In the genomic region with DNA sequence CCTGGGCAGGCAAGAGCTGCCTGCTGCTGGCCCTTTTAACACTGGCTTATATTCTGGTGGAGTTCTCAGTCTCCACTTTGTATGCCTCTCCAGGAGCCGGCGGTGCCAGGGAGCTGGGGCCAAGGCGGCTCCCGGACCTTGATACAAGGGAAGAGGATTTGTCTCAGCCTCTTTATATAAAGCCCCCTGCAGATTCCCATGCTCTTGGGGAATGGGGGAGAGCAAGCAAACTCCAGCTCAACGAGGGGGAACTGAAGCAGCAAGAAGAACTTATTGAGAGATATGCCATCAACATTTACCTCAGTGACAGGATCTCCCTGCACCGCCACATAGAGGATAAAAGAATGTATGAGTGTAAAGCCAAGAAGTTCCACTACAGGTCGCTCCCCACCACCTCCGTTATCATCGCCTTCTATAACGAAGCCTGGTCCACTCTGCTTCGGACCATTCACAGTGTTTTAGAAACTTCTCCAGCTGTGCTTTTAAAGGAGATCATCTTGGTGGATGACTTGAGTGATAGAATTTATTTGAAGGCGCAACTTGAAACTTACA, we compare ENCODE assay signal across 8 mouse cellular contexts. TPM values are rescaled to one million over a fixed set of nuclear protein-coding genes. Genes with fewer than 3 reads are reported as not detected.
DNase-seq lines count a peak whose midpoint lies in the region; ATAC-seq and TF ChIP-seq lines count a peak whose summit lies in the region.

No protein-coding gene starts in this region.

- H3K36me3 ChIP-seq in lung, embryonic 14.5 days (ENCODE audit: insufficient read depth), result peaks cover 19% of the 10 kb centered on the region
- peaks cover 16% of the 10 kb centered on the region; the same call in 1 of the 2 replicates for H3K36me3 ChIP-seq in intestine, embryonic 14.5 days (ENCODE audit: control insufficient read depth, insufficient read depth, low read length)
- peaks cover 21% of the 10 kb centered on the region for H3K36me3 ChIP-seq in neural tube, embryonic 13.5 days

- peaks cover 9% of the 10 kb centered on the region; the same call in 1 of the 2 replicates for H3K9me3 ChIP-seq in lung, embryonic 14.5 days (ENCODE audit: low read depth, low read length)
- H3K9me3 ChIP-seq in intestine, embryonic 14.5 days (ENCODE audit: control insufficient read depth, low read length), result peaks cover 11% of the 10 kb centered on the region; the same call in 1 of the 2 replicates
- H3K9me3 ChIP-seq in neural tube, embryonic 13.5 days, result no peaks in the 10 kb centered on the region

- no peaks in the 10 kb centered on the region for H3K4me1 ChIP-seq in lung, embryonic 14.5 days (ENCODE audit: insufficient read depth)
- H3K4me1 ChIP-seq in cortical plate, adult 2 months (ENCODE audit: control insufficient read depth, insufficient read depth, low read length), result 0 out of 2 replicates have a peak, but pooled peaks cover 1% of the 10 kb centered on the region
- peaks cover 24% of the 10 kb centered on the region for H3K4me1 ChIP-seq in intestine, embryonic 14.5 days (replicated peaks; ENCODE audit: control insufficient read depth, insufficient read depth, low read length)
- H3K4me1 ChIP-seq in neural tube, embryonic 13.5 days (replicated peaks), result peaks cover 48% of the 10 kb centered on the region

- peak overlapping the region; percentile 97 for H3K4me2 ChIP-seq in lung, embryonic 14.5 days
- peak overlapping the region; percentile 77 for H3K4me2 ChIP-seq in intestine, embryonic 14.5 days (ENCODE audit: low read length)
- peak overlapping the region; percentile 91 for H3K4me2 ChIP-seq in neural tube, embryonic 13.5 days

- no peak for TF ChIP-seq CTCF in lung, embryonic 14.5 days (IDR thresholded peaks at IDR 0.05; ENCODE audit: low read depth)
- TF ChIP-seq CTCF in cortical plate, adult 2 months (IDR thresholded peaks at IDR 0.05; ENCODE audit: extremely low read depth, insufficient read depth, low read length), result no peak

- TF ChIP-seq POLR2A in cortical plate, adult 2 months (IDR thresholded peaks at IDR 0.05; ENCODE audit: extremely low read depth, insufficient read depth, low read length), result no peak

- H3K27me3 ChIP-seq in lung, embryonic 14.5 days (ENCODE audit: insufficient read depth, low read length), result no peaks in the 10 kb centered on the region
- no peaks in the 10 kb centered on the region for H3K27me3 ChIP-seq in intestine, embryonic 14.5 days (replicated peaks; ENCODE audit: control insufficient read depth, insufficient read depth, low read length)
- no peaks in the 10 kb centered on the region for H3K27me3 ChIP-seq in neural tube, embryonic 13.5 days

- WGBS in lung, embryonic 14.5 days, result 28% methylated on average over 12 of the region's 12 CpGs
- WGBS in intestine, embryonic 14.5 days, result 35% methylated on average over 12 of the region's 12 CpGs
- WGBS in neural tube, embryonic 13.5 days, result 41% methylated on average over 12 of the region's 12 CpGs

- H3K4me3 ChIP-seq in lung, embryonic 14.5 days (ENCODE audit: low read depth, low read length), result peak overlapping the region; percentile 91
- peak overlapping the region; percentile 91; the same call in 1 of the 2 replicates for H3K4me3 ChIP-seq in cortical plate, adult 2 months (ENCODE audit: insufficient read depth, low read length)
- H3K4me3 ChIP-seq in intestine, embryonic 14.5 days (ENCODE audit: low read depth, low read length), result peak overlapping the region; percentile 83
- H3K4me3 ChIP-seq in neural tube, embryonic 13.5 days, result peak overlapping the region; percentile 95

- peak overlapping the region; percentile 87 for H3K9ac ChIP-seq in lung, embryonic 14.5 days
- H3K9ac ChIP-seq in intestine, embryonic 14.5 days (ENCODE audit: low read length), result peak overlapping the region; percentile 87
- peak overlapping the region; percentile 94 for H3K9ac ChIP-seq in neural tube, embryonic 13.5 days

- DNase-seq in lung, embryonic 14.5 days, result peak; percentile 37
- DNase-seq in lung, postnatal 36 days, result no peak
- DNase-seq in intestine, embryonic 14.5 days (ENCODE audit: low spot score), result peak; percentile 79
- no peak for DNase-seq in adrenal gland, adult 2 months
- no peak for DNase-seq in urinary bladder, postnatal 36 days (ENCODE audit: low spot score in 2 of 2)
- no peak for DNase-seq in spleen, postnatal 10 days (ENCODE audit: low spot score in 2 of 2)

- H3K27ac ChIP-seq in lung, embryonic 14.5 days (ENCODE audit: low read depth), result peak overlapping the region; percentile 83; the same call in 1 of the 2 replicates
- peak overlapping the region; percentile 55; the same call in 1 of the 2 replicates for H3K27ac ChIP-seq in cortical plate, adult 2 months (ENCODE audit: insufficient read depth, low read length)
- H3K27ac ChIP-seq in intestine, embryonic 14.5 days (ENCODE audit: low read depth), result 0 out of 2 replicates have a peak overlapping the region, but pooled peaks have one; percentile 8
- H3K27ac ChIP-seq in neural tube, embryonic 13.5 days (replicated peaks), result no peak overlapping the region

- no peak for ATAC-seq in lung, embryonic 14.5 days (ENCODE audit: insufficient read depth)
- ATAC-seq in intestine, embryonic 14.5 days (replicated peaks; ENCODE audit: low FRiP score, low TSS enrichment, low read depth), result no peak; the same call in 1 of the 2 replicates
- no peak for ATAC-seq in neural tube, embryonic 13.5 days (ENCODE audit: low read depth)

RNA-seq across cellular contexts. Expression of a gene that starts 0.5 kb away (rescaled TPM):
- 18.3 and 19.2 TPM in 2 replicates for polyA plus RNA-seq in lung, embryonic 14.5 days (2014; fragmentation: Nextera tagmentation; extraction: Ambion mirVana)
- polyA plus RNA-seq in cortical plate, adult 2 months (2012; rRNA removed), result 1.2 and 1.3 TPM in 2 replicates
- 23.9 and 24.2 TPM in 2 replicates for polyA plus RNA-seq in intestine, embryonic 14.5 days (2014; fragmentation: Nextera tagmentation; extraction: Ambion mirVana)
- polyA plus RNA-seq in neural tube, embryonic 13.5 days (2015; fragmentation: Nextera tagmentation; extraction: Ambion mirVana), result 3.0 and 3.7 TPM in 2 replicates
- 1 to 10 TPM; 5.6 to 7.0 TPM for total RNA-seq in adrenal gland, adult 2 months (2021)
- 0.35 and 0.83 TPM in 2 replicates for polyA plus RNA-seq in adrenal gland, adult 2 months (2012; rRNA removed)

RNA-seq across cellular contexts. Expression of a gene that starts 1.7 kb away (rescaled TPM):
- polyA plus RNA-seq in lung, embryonic 14.5 days (2014; fragmentation: Nextera tagmentation; extraction: Ambion mirVana), result 31.1 and 33.5 TPM in 2 replicates
- polyA plus RNA-seq in cortical plate, adult 2 months (2012; rRNA removed), result 9.1 and 11.2 TPM in 2 replicates
- polyA plus RNA-seq in intestine, embryonic 14.5 days (2014; fragmentation: Nextera tagmentation; extraction: Ambion mirVana), result 29.7 and 33.5 TPM in 2 replicates
- polyA plus RNA-seq in neural tube, embryonic 13.5 days (2015; fragmentation: Nextera tagmentation; extraction: Ambion mirVana), result 12.2 and 13.3 TPM in 2 replicates
- total RNA-seq in adrenal gland, adult 2 months (2021), result 10 to 100 TPM; 13.5 to 17.0 TPM
- polyA plus RNA-seq in adrenal gland, adult 2 months (2012; rRNA removed), result 3.7 and 3.8 TPM in 2 replicates

RNA-seq across cellular contexts. Expression of a gene that starts 17.6 kb away (rescaled TPM):
- polyA plus RNA-seq in lung, embryonic 14.5 days (2014; fragmentation: Nextera tagmentation; extraction: Ambion mirVana), result not detected in 2 replicates
- polyA plus RNA-seq in cortical plate, adult 2 months (2012; rRNA removed), result not detected in 2 replicates
- polyA plus RNA-seq in intestine, embryonic 14.5 days (2014; fragmentation: Nextera tagmentation; extraction: Ambion mirVana), result not detected in 2 replicates
- not detected in 2 replicates for polyA plus RNA-seq in neural tube, embryonic 13.5 days (2015; fragmentation: Nextera tagmentation; extraction: Ambion mirVana)
- total RNA-seq in adrenal gland, adult 2 months (2021), result not detected
- polyA plus RNA-seq in adrenal gland, adult 2 months (2012; rRNA removed), result not detected in 2 replicates

Comparison
In these comparisons a context has a peak if more than half of its experiments do, and no peak if none do; other contexts are left out.
1. DNase-seq: peak in lung, embryonic 14.5 days (single experiment) and intestine, embryonic 14.5 days (single experiment); none in lung, postnatal 36 days (single experiment), adrenal gland, adult 2 months (single experiment), urinary bladder, postnatal 36 days (0 of 2) and spleen, postnatal 10 days (0 of 2).
2. Peak in every context shown above with its lines, with median percentiles within 50 percentile points of each other: H3K4me2 ChIP-seq, H3K4me3 ChIP-seq and H3K9ac ChIP-seq.